20 mouse cellular contexts compared by ENCODE assay signal in the genomic region with DNA sequence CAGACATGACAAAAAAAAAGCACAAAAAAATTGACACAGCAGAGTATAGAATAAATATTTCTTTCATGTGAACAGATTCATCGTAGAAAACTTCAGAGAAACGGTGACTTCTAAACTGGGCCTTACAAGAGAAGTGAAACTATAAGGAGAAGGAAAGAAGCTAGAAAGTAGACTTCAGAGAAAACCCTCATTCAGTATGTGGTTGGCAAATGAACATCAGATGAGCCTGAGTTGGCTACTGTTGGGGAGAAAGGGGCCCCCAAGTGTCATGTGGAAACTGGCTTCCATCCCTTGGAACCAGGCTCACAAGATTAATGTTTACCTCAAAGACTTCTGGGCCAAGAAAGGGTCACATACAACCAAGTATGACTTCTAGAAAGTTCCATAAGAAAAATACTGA.
"Had no signal": no experiment of that assay in that cellular context is flagged by ENCODE, and none has a peak within 500 bp of the region (broad histone marks: within the 10 kb centered on the region; RNA-seq: fewer than 3 reads in every experiment).

No protein-coding gene starts in this region.

- H3K27ac ChIP-seq: kidney, embryonic 15.5 days; limb, embryonic 12.5 days; limb, embryonic 15.5 days; liver, embryonic 14.5 days; midbrain, embryonic 12.5 days; midbrain, embryonic 15.5 days; neural tube, embryonic 12.5 days; neural tube, embryonic 15.5 days; stomach, postnatal 0 days had no signal

- H3K4me3 ChIP-seq: kidney, embryonic 15.5 days; limb, embryonic 12.5 days; limb, embryonic 15.5 days; midbrain, embryonic 12.5 days; midbrain, embryonic 15.5 days; neural tube, embryonic 12.5 days; neural tube, embryonic 15.5 days had no signal

- H3K4me1 ChIP-seq: kidney, embryonic 15.5 days; limb, embryonic 12.5 days; limb, embryonic 15.5 days; midbrain, embryonic 12.5 days; midbrain, embryonic 15.5 days; neural tube, embryonic 12.5 days; neural tube, embryonic 15.5 days had no signal

- H3K27me3 ChIP-seq: kidney, embryonic 15.5 days; limb, embryonic 12.5 days; limb, embryonic 15.5 days; midbrain, embryonic 12.5 days; midbrain, embryonic 15.5 days; neural tube, embryonic 12.5 days; neural tube, embryonic 15.5 days had no signal

- DNase-seq: kidney, adult 11 months; kidney, adult 8-10 months; kidney, postnatal 10 days; kidney, postnatal 36 days; left cerebral cortex, postnatal 4 days; liver, postnatal 0 days; lung, embryonic 14.5 days; right cerebral cortex, postnatal 25 days; thymus, adult 2 months; thymus, postnatal 14 days; thymus, postnatal 4 days had no signal

- H3K36me3 ChIP-seq: kidney, embryonic 15.5 days; limb, embryonic 12.5 days; limb, embryonic 15.5 days; midbrain, embryonic 12.5 days; midbrain, embryonic 15.5 days; neural tube, embryonic 12.5 days; neural tube, embryonic 15.5 days had no signal
